Mouse (Mus musculus) stomach, embryonic 15.5 days (tissue): Measurements from ENCODE around the gene Fam19a5. TPM values are rescaled to one million over a fixed set of nuclear protein-coding genes. Genes with fewer than 3 reads are reported as not detected.

Experiments
- ATAC-seq: fragments of 200-750 bp; cut with Nextera tagmentation; 2 replicates; pipeline ENCODE4 v1.8.0; 2017; ENCODE audit warnings: low read depth, moderate number of reproducible peaks, moderate TSS enrichment; ENCODE audit not compliant: insufficient read depth, low FRiP score
- H3K27ac ChIP-seq: fragments of 300-500 bp; sonication (generic); 2 replicates; pipeline ENCODE4 v1.5.1; 2015; ENCODE audit warnings: mild to moderate bottlenecking, inconsistent platforms
- H3K27me3 ChIP-seq: fragments of 300-500 bp; sonication (generic); replicated peaks from 2 replicates; pipeline ENCODE4 v1.6.1; 2015; ENCODE audit warnings: inconsistent platforms
- H3K36me3 ChIP-seq: fragments of 300-500 bp; sonication (generic); 2 replicates; pipeline ENCODE4 v1.6.1; 2015; ENCODE audit warnings: inconsistent platforms
- H3K4me1 ChIP-seq: fragments of 300-500 bp; sonication (generic); 2 replicates; pipeline ENCODE4 v1.6.1; 2015; ENCODE audit warnings: inconsistent platforms
- H3K4me2 ChIP-seq: fragments of 300-500 bp; sonication (generic); 2 replicates; pipeline ENCODE4 v1.6.1; 2015; ENCODE audit warnings: mild to moderate bottlenecking, inconsistent platforms
- H3K4me3 ChIP-seq: fragments of 300-500 bp; sonication (generic); replicated peaks from 2 replicates; pipeline ENCODE4 v1.5.1; 2015; ENCODE audit warnings: inconsistent platforms
- H3K9ac ChIP-seq: fragments of 300-500 bp; sonication (generic); 2 replicates; pipeline ENCODE4 v1.6.1; 2015; ENCODE audit warnings: inconsistent platforms
- H3K9me3 ChIP-seq: fragments of 300-500 bp; sonication (generic); 2 replicates; pipeline ENCODE4 v1.6.1; 2016; ENCODE audit warnings: inconsistent platforms
- WGBS: fragments of 180-500 bp; shearing (Covaris S2); methylation state at CpG from one replicate; pipeline ENCODE4 v1.1.7; 2015; 5-methylcytosine and 5-hydroxymethylcytosine counted together
- polyA plus RNA-seq: library from polyadenylated mRNA; unstranded; fragments of >200 nt; fragmentation: Nextera tagmentation; extraction: Ambion mirVana; gene quantifications from 2 replicates; pipeline ENCODE4 v1.2.1, GENCODE M21; 2015

Fam19a5 gene
- polyA plus RNA-seq, 1 experiment from 2014 or later, result 2.6 TPM

- no peaks in the 10 kb centered on the region for H3K9me3 ChIP-seq
- no peak overlapping the region for H3K4me3 ChIP-seq
- H3K4me2 ChIP-seq, result no peak overlapping the region
- no peak overlapping the region for H3K27ac ChIP-seq
- no peaks in the 10 kb centered on the region for H3K36me3 ChIP-seq
- H3K4me1 ChIP-seq, result no peaks in the 10 kb centered on the region
- no peak for ATAC-seq
- no peak overlapping the region for H3K9ac ChIP-seq
- 88% methylated on average over 4 of the region's 4 CpGs for WGBS
- H3K27me3 ChIP-seq, result no peaks in the 10 kb centered on the region
Observed at GRCm38 (mm10) chr15:87597766-87598165, 53.7 kb downstream of the Fam19a5 start.

- H3K4me3 ChIP-seq, result no peak overlapping the region
- H3K9ac ChIP-seq, result no peak overlapping the region
- ATAC-seq, result no peak
- H3K27me3 ChIP-seq, result no peaks in the 10 kb centered on the region
- H3K4me2 ChIP-seq, result no peak overlapping the region
- H3K36me3 ChIP-seq, result no peaks in the 10 kb centered on the region
- H3K9me3 ChIP-seq, result no peaks in the 10 kb centered on the region
- H3K27ac ChIP-seq, result no peak overlapping the region
- 87% methylated on average over 4 of the region's 4 CpGs for WGBS
- no peaks in the 10 kb centered on the region for H3K4me1 ChIP-seq
Observed at GRCm38 (mm10) chr15:87598636-87599035, 54.5 kb downstream of the Fam19a5 start.

GRCm38 (mm10) chr15:87603316-87603715 lies 59.2 kb downstream of the Fam19a5 start:
- Histone ChIP-seq H3K36me3 (no peaks in the 10 kb centered on the region), H3K4me2 (no peak overlapping the region), H3K27me3 (no peaks in the 10 kb centered on the region), H3K9me3 (no peaks in the 10 kb centered on the region), H3K4me1 (no peaks in the 10 kb centered on the region), H3K4me3 (no peak overlapping the region), H3K27ac (no peak overlapping the region), H3K9ac (no peak overlapping the region)
- no peak for ATAC-seq
- 87% methylated on average over 1 of the region's 1 CpGs for WGBS

DNA sequence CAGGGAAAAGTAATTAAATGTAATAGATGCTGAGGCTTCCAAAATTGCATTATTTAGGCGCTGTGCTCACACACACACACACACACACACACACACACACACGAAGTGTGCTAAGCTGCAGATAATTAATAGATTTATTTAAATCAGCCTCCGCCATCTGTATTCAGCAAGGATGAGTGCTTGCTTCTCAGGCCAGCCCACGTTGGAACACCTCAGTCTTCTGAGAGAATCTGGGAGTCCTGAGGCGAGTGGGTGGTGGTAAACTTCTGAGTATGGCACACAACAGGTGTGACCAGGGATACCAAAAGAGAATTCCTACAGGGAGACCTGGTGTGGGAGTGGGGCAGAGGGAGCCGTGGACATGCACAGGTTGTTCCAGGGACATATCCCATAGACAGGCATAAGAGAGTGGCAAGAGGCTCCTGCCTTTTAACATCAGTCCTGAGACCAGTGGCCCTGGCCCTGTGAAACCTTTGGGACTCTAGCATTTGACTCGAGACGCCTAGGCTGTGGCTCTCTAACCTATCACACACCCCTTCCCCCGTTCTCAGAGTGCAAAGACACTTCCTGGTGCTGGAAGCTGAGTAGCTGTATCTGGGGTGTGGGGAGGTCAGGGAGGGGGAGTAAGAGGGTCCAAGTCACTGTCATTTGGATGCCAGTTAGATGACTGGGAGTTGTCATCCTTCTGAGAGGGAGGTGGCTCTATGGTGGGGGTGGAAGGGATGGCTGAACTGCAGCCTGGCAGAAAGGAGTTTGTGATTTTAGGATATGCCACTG lies 61.6 kb downstream of the Fam19a5 start:
- Histone ChIP-seq H3K27me3 (no peaks in the 10 kb centered on the region), H3K4me3 (no peak overlapping the region), H3K4me2 (no peak overlapping the region), H3K4me1 (no peaks in the 10 kb centered on the region), H3K9ac (no peak overlapping the region), H3K36me3 (no peaks in the 10 kb centered on the region), H3K9me3 (no peaks in the 10 kb centered on the region), H3K27ac (no peak overlapping the region)
- 61% methylated on average over 9 of the region's 9 CpGs for WGBS
- ATAC-seq, result no peak

- H3K4me3 ChIP-seq, result no peak overlapping the region
- no peak for ATAC-seq
- no peaks in the 10 kb centered on the region for H3K27me3 ChIP-seq
- WGBS, result 83% methylated on average over 10 of the region's 10 CpGs
- H3K27ac ChIP-seq, result no peak overlapping the region
- no peak overlapping the region for H3K9ac ChIP-seq
- no peak overlapping the region for H3K4me2 ChIP-seq
- H3K9me3 ChIP-seq, result no peaks in the 10 kb centered on the region
- H3K36me3 ChIP-seq, result no peaks in the 10 kb centered on the region
- H3K4me1 ChIP-seq, result no peaks in the 10 kb centered on the region
Observed at GRCm38 (mm10) chr15:87606702-87607101, 62.6 kb downstream of the Fam19a5 start.

DNA sequence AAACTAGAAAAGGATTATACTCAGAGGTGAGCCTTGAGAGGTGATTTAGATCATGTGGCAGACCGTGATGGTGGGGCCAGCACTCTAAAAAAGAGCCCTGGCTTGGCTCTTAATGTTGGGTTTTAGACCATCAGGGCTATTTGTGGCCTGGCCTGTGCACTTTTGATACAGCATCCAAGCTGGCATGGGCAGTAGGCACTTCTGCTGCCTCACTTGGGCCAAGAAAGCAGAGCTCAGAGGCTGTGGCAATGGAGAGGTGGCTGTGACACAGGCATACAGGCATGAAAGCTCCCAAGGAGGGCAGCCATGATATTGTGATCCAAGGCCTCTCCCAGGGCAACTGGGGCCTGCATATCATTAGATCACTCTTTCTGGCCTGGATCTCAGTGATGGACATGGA lies 65.1 kb downstream of the Fam19a5 start:
- Histone ChIP-seq H3K4me1 (no peaks in the 10 kb centered on the region), H3K27me3 (no peaks in the 10 kb centered on the region), H3K9ac (no peak overlapping the region), H3K4me2 (no peak overlapping the region), H3K27ac (no peak overlapping the region), H3K36me3 (no peaks in the 10 kb centered on the region), H3K4me3 (no peak overlapping the region), H3K9me3 (no peaks in the 10 kb centered on the region)
- 76% methylated on average over 1 of the region's 1 CpGs for WGBS
- ATAC-seq, result no peak

- H3K9me3 ChIP-seq, result no peaks in the 10 kb centered on the region
- H3K36me3 ChIP-seq, result no peaks in the 10 kb centered on the region
- peak overlapping the region; percentile 25; the same call in 1 of the 2 replicates for H3K9ac ChIP-seq
- peak overlapping the region; percentile 60 for H3K4me3 ChIP-seq
- peak; percentile 83 for ATAC-seq
- peak overlapping the region; percentile 98 for H3K4me2 ChIP-seq
- WGBS, result under 1% methylated on average over 79 of the region's 86 CpGs
- peak overlapping the region; percentile 48 for H3K27ac ChIP-seq
- peaks cover 13% of the 10 kb centered on the region; the same call in 1 of the 2 replicates for H3K4me1 ChIP-seq
- peaks cover 33% of the 10 kb centered on the region for H3K27me3 ChIP-seq
Observed at GRCm38 (mm10) chr15:87623966-87624609, 80.0 kb downstream of the Fam19a5 start.

DNA sequence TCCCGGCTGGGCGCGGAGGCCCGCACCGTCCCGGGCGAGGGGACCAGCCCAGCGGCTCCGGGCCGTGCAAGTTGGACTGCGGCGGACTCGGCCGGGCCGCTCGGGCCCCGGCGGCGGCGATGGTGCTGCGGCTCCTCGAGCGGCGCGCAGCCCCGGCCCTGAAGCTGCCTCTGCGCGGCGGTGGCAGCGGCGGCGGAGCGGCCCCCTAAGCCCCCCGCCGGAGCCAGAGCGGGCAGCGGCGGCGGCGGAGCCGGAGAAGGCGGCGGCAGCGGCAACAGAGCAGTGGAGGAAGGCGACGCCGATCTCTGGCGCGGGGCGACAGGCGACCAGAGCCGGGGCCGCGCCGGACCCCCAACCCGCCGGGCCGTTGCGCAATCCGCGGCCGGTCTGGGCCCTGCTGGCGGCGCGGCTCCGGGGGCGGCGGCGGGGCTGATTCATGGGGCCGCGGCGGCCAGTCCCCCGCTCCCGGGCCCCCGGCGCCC lies 80.6 kb downstream of the Fam19a5 start:
- Histone ChIP-seq H3K9ac (peak overlapping the region; percentile 25; the same call in 1 of the 2 replicates), H3K4me3 (peak overlapping the region; percentile 60), H3K36me3 (no peaks in the 10 kb centered on the region), H3K9me3 (no peaks in the 10 kb centered on the region), H3K27me3 (peaks cover 33% of the 10 kb centered on the region), H3K4me2 (peak overlapping the region; percentile 98), H3K27ac (peak overlapping the region; percentile 48), H3K4me1 (peaks cover 13% of the 10 kb centered on the region; the same call in 1 of the 2 replicates)
- peak; percentile 53; the same call in 1 of the 2 replicates for ATAC-seq
- whole genome bisulfite sequencing, result under 1% methylated on average over 59 of the region's 76 CpGs

- Histone ChIP-seq H3K36me3 (no peaks in the 10 kb centered on the region), H3K27ac (no peak overlapping the region), H3K9me3 (no peaks in the 10 kb centered on the region), H3K4me1 (peaks cover 13% of the 10 kb centered on the region; the same call in 1 of the 2 replicates), H3K4me3 (peak overlapping the region; percentile 60), H3K4me2 (peak overlapping the region; percentile 98), H3K27me3 (peaks cover 33% of the 10 kb centered on the region), H3K9ac (0 out of 2 replicates have a peak overlapping the region, but pooled peaks have one; percentile 22)
- WGBS, result under 1% methylated on average over 56 of the region's 68 CpGs
- ATAC-seq, result peak; percentile 65; the same call in 1 of the 2 replicates
Observed at GRCm38 (mm10) chr15:87625236-87626023, 81.3 kb downstream of the Fam19a5 start.

- Histone ChIP-seq H3K4me2 (no peak overlapping the region), H3K9me3 (no peaks in the 10 kb centered on the region), H3K27ac (no peak overlapping the region), H3K36me3 (no peaks in the 10 kb centered on the region), H3K4me1 (no peaks in the 10 kb centered on the region), H3K9ac (no peak overlapping the region), H3K27me3 (no peaks in the 10 kb centered on the region), H3K4me3 (no peak overlapping the region)
- no peak for ATAC-seq
- 90% methylated on average over 5 of the region's 5 CpGs for WGBS
Observed at GRCm38 (mm10) chr15:87635272-87635671, 91.2 kb downstream of the Fam19a5 start.

DNA sequence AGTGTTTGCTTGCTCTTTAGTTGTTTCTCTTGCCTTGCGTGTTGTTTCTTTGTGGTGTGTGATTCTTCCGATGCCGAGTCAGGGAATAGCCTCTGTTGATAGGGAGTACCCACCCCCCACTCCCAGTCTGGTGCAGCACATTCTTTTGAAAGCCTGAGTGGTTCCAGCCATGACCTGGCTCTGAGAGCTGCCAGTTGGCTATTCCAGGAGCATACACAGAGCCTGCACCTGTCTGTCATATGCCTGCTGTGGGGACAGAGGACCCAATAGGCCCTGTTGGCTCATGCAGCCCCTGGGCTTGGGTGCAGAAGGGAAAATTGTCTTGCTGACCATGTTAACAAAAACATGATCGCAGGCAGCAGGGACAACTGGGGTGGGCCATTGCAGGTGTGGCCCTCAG lies 92.3 kb downstream of the Fam19a5 start:
- Histone ChIP-seq H3K4me3 (no peak overlapping the region), H3K4me2 (no peak overlapping the region), H3K27ac (no peak overlapping the region), H3K9ac (no peak overlapping the region), H3K9me3 (no peaks in the 10 kb centered on the region), H3K4me1 (no peaks in the 10 kb centered on the region), H3K36me3 (no peaks in the 10 kb centered on the region), H3K27me3 (no peaks in the 10 kb centered on the region)
- ATAC-seq, result no peak
- 87% methylated on average over 4 of the region's 4 CpGs for WGBS
